Mouse (Mus musculus) gastrocnemius, adult 2 months (tissue): ENCODE measurements at regions not wholly inside any gene's neighbourhood (a gene's known extent, or its start where the extent isn't known, plus 50 kb on each side); places are given as distances from the start of the nearest gene placed in this dataset.

Experiments used
- DNase-seq: peaks from one replicate; pipeline ENCODE4 v3.0.0; 2022
- H3K27ac ChIP-seq: fragments of 200-600 bp; 2 replicates; pipeline ENCODE4 v1.8.1; 2022; ENCODE audit warnings: mild to moderate bottlenecking
- H3K4me3 ChIP-seq: fragments of 200-600 bp; 2 replicates; pipeline ENCODE4 v1.8.1; 2022; ENCODE audit warnings: mild to moderate bottlenecking, moderate library complexity
- CTCF ChIP-seq: fragments of 200-600 bp; IDR thresholded peaks from 2 replicates; pipeline ENCODE4 v1.8.1; 2022; ENCODE audit warnings: antibody characterized with exemption, mild to moderate bottlenecking, moderate library complexity
- intact Hi-C: fragments of 180-260 bp; cut with DNase I; formaldehyde crosslinking; loops from one replicate; pipeline ENCODE4 v1.15.1; 2025

- DNase-seq, result no peak
- intact Hi-C loops, result no loop called here
- Histone ChIP-seq H3K27ac (no peak overlapping the region), H3K4me3 (no peak overlapping the region)
- no peak for TF ChIP-seq CTCF
Measured at GRCm38 (mm10) chr11:31721908-31722307, 50.2 kb upstream of the Bod1 start.

GRCm38 (mm10) chr11:31724506-31724905, 52.8 kb upstream of the Bod1 start:
- intact Hi-C loops, result no loop called here
- TF ChIP-seq CTCF, result no peak
- DNase-seq, result no peak

DNA sequence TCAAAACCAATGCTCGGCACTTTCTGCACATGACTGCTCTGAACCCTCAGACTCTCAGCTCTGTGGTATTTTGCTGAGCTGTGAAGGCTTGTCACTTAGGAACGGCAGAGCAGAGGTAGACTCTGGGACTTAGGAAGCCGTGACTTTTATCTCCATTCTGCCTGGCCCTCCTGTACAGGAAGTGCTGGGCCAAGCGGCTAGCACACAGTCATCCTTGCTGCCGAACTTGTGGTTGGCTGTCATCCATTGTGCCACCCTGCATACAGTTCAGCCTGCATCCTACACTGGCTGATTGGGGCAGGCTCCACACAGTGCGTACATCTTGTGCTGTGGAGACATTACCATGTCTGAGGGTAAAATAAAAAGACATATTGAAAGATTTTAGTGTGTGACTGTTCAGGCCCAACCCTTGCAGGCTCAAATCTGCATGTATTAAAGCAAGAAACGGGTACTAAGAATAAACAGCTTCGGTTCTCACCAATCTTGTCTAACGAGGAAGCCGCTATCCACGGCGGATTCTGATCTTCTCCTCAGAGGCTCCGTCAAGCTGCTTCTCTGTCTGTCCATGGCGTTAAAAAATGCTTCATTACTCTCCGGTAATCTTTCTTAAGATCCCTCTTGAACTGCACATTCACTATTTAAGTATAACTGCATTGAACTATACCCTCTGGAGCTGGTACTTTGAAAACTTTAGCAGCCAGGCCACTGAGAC, 54.4 kb upstream of the Bod1 start:
- intact Hi-C loops, result no loop called here
- no peak overlapping the region; the same call in 1 of the 2 replicates for H3K27ac ChIP-seq
- DNase-seq, result no peak
- TF ChIP-seq CTCF, result no peak
- H3K4me3 ChIP-seq, result no peak overlapping the region

More at GRCm38 (mm10) chr11:31724506-31724905, 52.8 kb upstream of the Bod1 start:
- Histone ChIP-seq H3K4me3 (no peak overlapping the region), H3K27ac (no peak overlapping the region)

GRCm38 (mm10) chr11:31727289-31727688, 55.6 kb upstream of the Bod1 start:
- Histone ChIP-seq H3K4me3 (no peak overlapping the region), H3K27ac (peak overlapping the region; percentile 62)
- TF ChIP-seq CTCF, result no peak
- DNase-seq, result no peak
- intact Hi-C loops, result no loop called here

- DNase-seq, result peak; percentile 57
- TF ChIP-seq CTCF, result no peak
- intact Hi-C loops, result no loop called here
- peak overlapping the region; percentile 82 for H3K27ac ChIP-seq
- no peak overlapping the region for H3K4me3 ChIP-seq
Measured at GRCm38 (mm10) chr11:31729728-31730127, 58.0 kb upstream of the Bod1 start.

DNA sequence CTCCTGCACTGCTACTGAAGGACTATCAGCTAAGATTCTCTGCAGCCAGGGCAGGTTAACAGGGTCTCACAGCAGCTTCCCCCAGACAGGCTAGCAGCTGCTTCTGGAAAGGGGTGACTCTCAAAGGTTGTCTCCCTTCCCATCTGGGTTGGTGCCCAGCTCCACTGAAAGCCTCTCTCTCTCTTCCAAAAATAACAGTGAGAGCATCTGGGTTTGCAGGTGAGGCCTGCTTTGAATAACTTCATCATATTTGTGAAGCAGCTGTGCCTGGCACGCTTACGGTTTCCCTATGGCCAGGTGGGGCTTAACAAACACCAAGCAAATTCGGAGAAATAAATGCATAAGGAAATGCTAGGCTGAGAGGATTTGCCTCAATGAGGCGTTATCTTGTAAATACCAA, 58.5 kb upstream of the Bod1 start:
- H3K27ac ChIP-seq, result peak overlapping the region; percentile 82
- DNase-seq, result peak; percentile 62
- H3K4me3 ChIP-seq, result no peak overlapping the region
- intact Hi-C loops, result no loop called here
- TF ChIP-seq CTCF, result no peak

DNA sequence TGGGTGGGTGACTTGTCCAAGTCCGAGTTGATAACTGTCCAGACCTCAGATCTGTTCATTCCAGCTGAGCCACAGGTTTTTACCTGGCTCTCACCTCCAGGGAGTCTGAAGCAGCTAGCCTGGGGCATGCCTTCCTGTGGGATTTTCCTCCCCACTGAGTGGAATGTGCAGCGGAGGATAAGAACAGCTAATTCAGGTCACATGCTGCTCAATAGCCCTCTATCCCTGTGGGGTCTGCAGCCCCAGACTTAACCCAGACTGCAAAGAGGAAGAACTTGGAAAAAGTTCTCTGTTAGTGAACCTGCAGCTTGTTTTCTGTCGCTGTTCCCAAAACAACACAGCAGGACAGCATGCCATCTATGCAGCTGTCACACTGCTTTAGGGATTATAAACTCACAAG, 59.0 kb upstream of the Bod1 start:
- DNase-seq, result no peak
- H3K4me3 ChIP-seq, result no peak overlapping the region
- H3K27ac ChIP-seq, result peak overlapping the region; percentile 82
- no peak for TF ChIP-seq CTCF
- intact Hi-C loops, result no loop called here

GRCm38 (mm10) chr11:31731459-31731858, 59.8 kb upstream of the Bod1 start:
- no peak for TF ChIP-seq CTCF
- intact Hi-C loops, result no loop called here
- Histone ChIP-seq H3K4me3 (no peak overlapping the region), H3K27ac (peak overlapping the region; percentile 35; the same call in 1 of the 2 replicates)
- DNase-seq, result no peak

DNA sequence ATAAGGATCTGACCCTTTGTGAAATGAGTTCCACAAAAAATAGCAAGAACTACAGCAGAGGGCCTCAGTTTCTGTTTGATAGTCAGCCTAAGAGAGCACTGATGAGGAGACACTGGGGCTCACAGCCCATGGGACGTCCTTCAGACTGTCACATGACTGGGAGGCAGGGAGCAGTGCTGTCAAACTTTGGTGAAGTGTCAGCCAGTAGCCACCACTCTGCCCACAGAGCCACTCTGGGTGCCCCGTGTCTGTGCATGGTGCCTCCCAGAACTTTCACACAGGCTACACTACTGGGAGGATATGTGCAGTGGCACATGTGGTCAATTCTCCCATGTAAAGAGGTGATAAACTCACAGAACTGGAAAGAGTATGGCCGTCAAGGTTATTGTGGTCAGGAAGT, 60.7 kb upstream of the Bod1 start:
- no peak for TF ChIP-seq CTCF
- H3K27ac ChIP-seq, result no peak overlapping the region
- DNase-seq, result no peak
- intact Hi-C loops, result no loop called here
- H3K4me3 ChIP-seq, result no peak overlapping the region

- intact Hi-C loops, result no loop called here
- no peak overlapping the region for H3K4me3 ChIP-seq
- no peak for TF ChIP-seq CTCF
- H3K27ac ChIP-seq, result no peak overlapping the region
- no peak for DNase-seq
Measured at GRCm38 (mm10) chr11:31732958-31733357, 61.3 kb upstream of the Bod1 start.

GRCm38 (mm10) chr11:31734091-31734490, 62.4 kb upstream of the Bod1 start:
- no peak for DNase-seq
- no peak for TF ChIP-seq CTCF
- H3K4me3 ChIP-seq, result no peak overlapping the region
- peak overlapping the region; percentile 38 for H3K27ac ChIP-seq
- intact Hi-C loops, result no loop called here

- H3K27ac ChIP-seq, result peak overlapping the region; percentile 20; the same call in 1 of the 2 replicates
- intact Hi-C loops, result no loop called here
- no peak for TF ChIP-seq CTCF
Measured at GRCm38 (mm10) chr11:31735257-31735656, 63.6 kb upstream of the Bod1 start.

DNA sequence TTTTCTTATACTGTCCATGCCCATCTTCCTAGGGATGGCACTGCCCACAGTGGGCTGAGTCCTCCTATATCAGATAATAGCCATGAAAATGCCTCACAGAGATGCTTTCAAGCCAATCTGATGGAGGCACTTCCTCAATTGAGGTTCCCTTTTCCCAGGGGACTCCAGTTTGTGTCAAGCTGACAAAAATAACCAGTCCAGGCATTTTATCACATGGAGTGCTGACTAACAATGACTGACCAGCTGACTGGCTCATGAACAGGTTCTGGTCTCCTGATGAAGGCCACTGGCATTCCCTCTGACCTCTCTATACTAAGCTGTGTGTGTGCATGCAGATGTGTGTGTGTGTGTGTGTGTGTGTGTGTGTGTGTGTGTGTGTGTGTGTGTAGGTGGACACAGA, 64.4 kb upstream of the Bod1 start:
- TF ChIP-seq CTCF, result no peak
- DNase-seq, result no peak
- intact Hi-C loops, result no loop called here
- Histone ChIP-seq H3K27ac (no peak overlapping the region), H3K4me3 (no peak overlapping the region)

More at GRCm38 (mm10) chr11:31735257-31735656, 63.6 kb upstream of the Bod1 start:
- no peak overlapping the region for H3K4me3 ChIP-seq
- no peak for DNase-seq

- intact Hi-C loops, result no loop called here
- H3K4me3 ChIP-seq, result no peak overlapping the region
- no peak for TF ChIP-seq CTCF
- H3K27ac ChIP-seq, result no peak overlapping the region; the same call in 1 of the 2 replicates
- DNase-seq, result no peak
Measured at GRCm38 (mm10) chr11:31736556-31737089, 64.9 kb upstream of the Bod1 start.
